Mouse (Mus musculus): ENCODE measurements around the gene Lamtor4. TPM values are rescaled to one million over a fixed set of nuclear protein-coding genes. Genes with fewer than 3 reads are reported as not detected.

The Lamtor4 gene
- polyA plus RNA-seq, 1 experiment from 2014 or later = 71.9 TPM

Other genes starting within 250 kb of the Lamtor4 start
- not detected in 2 replicates for gene Smok3a, start 234.2 kb upstream of the Lamtor4 start, polyA plus RNA-seq (2015; fragmentation: Nextera tagmentation; extraction: Ambion mirVana)
- not detected in 2 replicates for gene Smok3b, start 234.1 kb upstream of the Lamtor4 start, polyA plus RNA-seq (2015; fragmentation: Nextera tagmentation; extraction: Ambion mirVana)
- not detected in 2 replicates for gene Smok3c, start 202.3 kb upstream of the Lamtor4 start, polyA plus RNA-seq (2015; fragmentation: Nextera tagmentation; extraction: Ambion mirVana)
- 13.6 and 14.8 TPM in 2 replicates for gene Zkscan1, start 170.4 kb upstream of the Lamtor4 start, polyA plus RNA-seq (2015; fragmentation: Nextera tagmentation; extraction: Ambion mirVana)
- 46.2 and 48.7 TPM in 2 replicates for gene Zscan21, start 138.6 kb upstream of the Lamtor4 start, polyA plus RNA-seq (2015; fragmentation: Nextera tagmentation; extraction: Ambion mirVana)
- 17.5 and 18.1 TPM in 2 replicates for gene Zfp113, start 99.7 kb upstream of the Lamtor4 start, polyA plus RNA-seq (2015; fragmentation: Nextera tagmentation; extraction: Ambion mirVana)
- 270 and 287 TPM in 2 replicates for gene Cops6, start 94.4 kb upstream of the Lamtor4 start, polyA plus RNA-seq (2015; fragmentation: Nextera tagmentation; extraction: Ambion mirVana)
- gene Ap4m1, start 83.5 kb upstream of the Lamtor4 start, polyA plus RNA-seq (2015; fragmentation: Nextera tagmentation; extraction: Ambion mirVana) = 23.4 and 23.9 TPM in 2 replicates
- 150 and 155 TPM in 2 replicates for gene Mcm7, start 83.1 kb upstream of the Lamtor4 start, polyA plus RNA-seq (2015; fragmentation: Nextera tagmentation; extraction: Ambion mirVana)
- gene Taf6, start 68.0 kb upstream of the Lamtor4 start, polyA plus RNA-seq (2015; fragmentation: Nextera tagmentation; extraction: Ambion mirVana) = 71.3 and 73.7 TPM in 2 replicates
- gene Cnpy4, start 68.0 kb upstream of the Lamtor4 start, polyA plus RNA-seq (2015; fragmentation: Nextera tagmentation; extraction: Ambion mirVana) = 44.4 and 48.0 TPM in 2 replicates
- gene Mblac1, start 61.2 kb upstream of the Lamtor4 start, polyA plus RNA-seq (2015; fragmentation: Nextera tagmentation; extraction: Ambion mirVana) = 8.1 and 9.4 TPM in 2 replicates
- gene Nxpe5, start 29.6 kb upstream of the Lamtor4 start, polyA plus RNA-seq (2015; fragmentation: Nextera tagmentation; extraction: Ambion mirVana) = not detected in 2 replicates
- gene BC037034, start 8.6 kb downstream of the Lamtor4 start, polyA plus RNA-seq (2015; fragmentation: Nextera tagmentation; extraction: Ambion mirVana) = 5.5 and 6.1 TPM in 2 replicates
- gene Gal3st4, start 17.4 kb downstream of the Lamtor4 start, polyA plus RNA-seq (2015; fragmentation: Nextera tagmentation; extraction: Ambion mirVana) = 1.9 and 2.0 TPM in 2 replicates
- 0.13 and 0.17 TPM in 2 replicates for gene Gm43720, start 24.5 kb downstream of the Lamtor4 start, polyA plus RNA-seq (2015; fragmentation: Nextera tagmentation; extraction: Ambion mirVana)
- 14.3 and 19.8 TPM in 2 replicates for gene Gpc2, start 24.5 kb downstream of the Lamtor4 start, polyA plus RNA-seq (2015; fragmentation: Nextera tagmentation; extraction: Ambion mirVana)
- 3.2 and 3.7 TPM in 2 replicates for gene Stag3, start 24.8 kb downstream of the Lamtor4 start, polyA plus RNA-seq (2015; fragmentation: Nextera tagmentation; extraction: Ambion mirVana)
- 0.36 and 0.44 TPM in 2 replicates for gene Pvrig, start 86.5 kb downstream of the Lamtor4 start, polyA plus RNA-seq (2015; fragmentation: Nextera tagmentation; extraction: Ambion mirVana)
- gene Zfp157, start 186.0 kb downstream of the Lamtor4 start, polyA plus RNA-seq (2015; fragmentation: Nextera tagmentation; extraction: Ambion mirVana) = 30.4 and 31.3 TPM in 2 replicates

Data from stomach, embryonic 15.5 days (tissue).